Mouse (Mus musculus): ENCODE results near the gene Nt5c2. TPM values are rescaled to one million over a fixed set of nuclear protein-coding genes. Genes with fewer than 3 reads are reported as not detected.
A peak's percentile ranks its signal among the peaks of the same experiment; 100 is the strongest.

The Nt5c2 gene
- polyA plus RNA-seq, 1 experiment from 2014 or later = 77.9 TPM

DNA sequence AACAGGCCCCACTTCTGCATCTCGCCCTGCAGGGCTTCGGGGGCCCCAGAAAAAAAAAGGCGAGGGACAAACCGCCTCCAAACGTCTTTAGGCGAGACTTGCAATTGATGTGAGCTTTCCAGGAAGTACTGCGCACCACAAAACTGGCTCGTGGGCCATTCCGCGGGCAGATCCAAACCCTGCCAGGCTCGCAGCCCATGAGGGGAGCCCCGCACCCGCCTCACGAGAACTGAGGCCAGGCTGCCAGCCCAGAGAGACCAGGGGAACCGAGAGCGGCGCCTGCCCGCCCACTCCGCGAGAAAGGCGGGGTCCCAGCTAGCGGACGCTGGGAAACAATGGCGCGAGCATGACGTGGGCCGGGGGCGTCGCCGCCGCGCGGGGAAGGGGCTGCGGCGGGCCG, 53.3 kb downstream of the Nt5c2 start:
- no peaks in the 10 kb centered on the region for H3K36me3 ChIP-seq (ENCODE audit: control insufficient read depth, insufficient read depth, low read length)
- peak overlapping the region; percentile 92 for H3K9ac ChIP-seq (ENCODE audit: low read length)
- DNase-seq (ENCODE audit: low spot score) = peak; percentile 92
- H3K27ac ChIP-seq (ENCODE audit: low read depth, low read length) = peak overlapping the region; percentile 87
- H3K4me3 ChIP-seq (ENCODE audit: low read depth, low read length) = peak overlapping the region; percentile 73
- under 1% methylated on average over 36 of the region's 36 CpGs for WGBS
- H3K27me3 ChIP-seq (ENCODE audit: control insufficient read depth, insufficient read depth, low read length) = no peaks in the 10 kb centered on the region
- H3K4me1 ChIP-seq (replicated peaks; ENCODE audit: control insufficient read depth, insufficient read depth, low read length) = 0 out of 2 replicates have a peak, but pooled peaks cover 2% of the 10 kb centered on the region
- H3K4me2 ChIP-seq (ENCODE audit: low read depth, low read length, severe bottlenecking) = peak overlapping the region; percentile 71
- H3K9me3 ChIP-seq (ENCODE audit: control insufficient read depth, low read length) = no peaks in the 10 kb centered on the region
- ATAC-seq (replicated peaks; ENCODE audit: low FRiP score) = peak; percentile 89

DNA sequence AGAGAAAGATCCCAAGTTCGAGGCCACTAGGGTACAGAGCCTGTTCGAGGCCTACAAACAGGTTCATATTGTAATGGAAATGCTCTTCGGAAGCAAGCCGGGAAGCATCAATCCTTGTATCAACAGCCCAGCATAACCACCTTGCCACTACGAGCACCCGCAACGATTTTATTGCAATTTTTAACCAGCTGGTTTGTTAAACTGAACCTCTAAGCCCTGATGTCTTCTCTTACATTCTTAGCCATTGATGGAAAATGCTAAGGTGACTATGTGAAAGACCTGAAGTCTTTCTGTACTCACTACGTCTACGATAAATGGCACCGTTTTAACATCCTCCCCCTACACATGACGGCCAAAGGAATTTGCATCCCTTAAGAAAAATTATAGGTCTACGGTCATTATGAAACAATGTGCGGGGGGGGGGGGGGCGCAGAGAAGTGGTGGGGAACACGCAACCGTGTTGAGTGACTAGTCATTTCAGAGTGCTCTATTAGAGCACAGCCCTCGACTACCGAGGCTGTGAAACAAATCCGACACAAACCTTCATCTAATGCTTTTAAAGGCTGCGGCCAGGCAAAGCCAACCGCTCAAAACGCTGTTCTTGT, 53.8 kb downstream of the Nt5c2 start:
- peak overlapping the region; percentile 73 for H3K4me3 ChIP-seq (ENCODE audit: low read depth, low read length)

DNA sequence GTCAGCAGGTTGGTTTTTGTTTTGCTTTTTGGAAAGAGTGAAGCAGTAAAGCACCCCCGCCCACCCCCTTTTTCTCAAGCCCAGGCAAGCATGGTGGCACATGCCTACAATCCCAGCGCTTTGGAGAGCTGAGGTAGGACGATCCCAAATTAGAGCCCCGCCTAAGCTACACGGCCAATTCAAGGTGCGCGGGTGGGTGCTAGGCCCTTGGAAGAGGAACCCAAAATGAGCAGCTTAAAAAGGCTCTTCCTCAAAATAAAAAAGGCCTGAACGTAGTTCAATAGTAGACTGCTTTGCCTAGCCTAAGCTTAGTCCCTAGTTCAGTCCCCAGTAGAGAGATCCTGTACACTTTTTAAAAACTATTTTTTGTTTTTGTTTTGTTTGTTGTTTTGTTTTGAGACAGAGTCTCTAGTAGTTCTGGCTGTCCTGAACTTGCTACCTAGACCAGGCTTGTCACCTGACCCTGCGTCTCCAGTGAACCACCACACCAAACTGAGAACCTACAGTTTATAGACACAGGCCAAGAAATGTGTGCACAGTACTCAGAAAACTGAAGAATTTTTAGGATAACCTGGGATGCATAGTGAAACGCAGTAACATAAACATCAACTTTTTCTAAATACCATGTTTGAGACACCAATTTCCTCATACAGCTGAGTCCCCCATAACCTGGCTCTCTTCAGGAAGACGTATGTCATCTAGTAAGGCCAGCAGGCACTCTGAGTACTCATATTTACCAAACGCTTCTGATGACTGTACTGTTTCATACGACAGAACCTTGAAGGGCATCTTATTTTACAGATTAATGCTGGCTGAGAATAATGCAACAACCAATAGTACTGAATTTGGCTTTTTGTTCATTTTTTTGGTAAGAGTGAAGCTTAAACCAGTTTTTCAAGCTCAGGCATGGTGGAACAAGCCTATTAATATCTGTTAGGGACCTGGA, 54.6 kb downstream of the Nt5c2 start:
- Histone ChIP-seq H3K36me3 (ENCODE audit: control insufficient read depth, insufficient read depth, low read length) (no peaks in the 10 kb centered on the region), H3K4me1 (replicated peaks; ENCODE audit: control insufficient read depth, insufficient read depth, low read length) (0 out of 2 replicates have a peak, but pooled peaks cover 2% of the 10 kb centered on the region), H3K4me2 (ENCODE audit: low read depth, low read length, severe bottlenecking) (peak overlapping the region; percentile 71), H3K9ac (ENCODE audit: low read length) (peak overlapping the region; percentile 92), H3K9me3 (ENCODE audit: control insufficient read depth, low read length) (no peaks in the 10 kb centered on the region), H3K27ac (ENCODE audit: low read depth, low read length) (no peak overlapping the region), H3K4me3 (ENCODE audit: low read depth, low read length) (peak overlapping the region; percentile 73), H3K27me3 (ENCODE audit: control insufficient read depth, insufficient read depth, low read length) (no peaks in the 10 kb centered on the region)
- no peak for DNase-seq (ENCODE audit: low spot score)
- WGBS = 79% methylated on average over 13 of the region's 13 CpGs
- ATAC-seq (replicated peaks; ENCODE audit: low FRiP score) = no peak

More for the DNA sequence above, 53.8 kb downstream of the Nt5c2 start:
- Histone ChIP-seq H3K27ac (ENCODE audit: low read depth, low read length) (peak overlapping the region; percentile 87), H3K36me3 (ENCODE audit: control insufficient read depth, insufficient read depth, low read length) (no peaks in the 10 kb centered on the region), H3K9ac (ENCODE audit: low read length) (peak overlapping the region; percentile 92), H3K4me2 (ENCODE audit: low read depth, low read length, severe bottlenecking) (peak overlapping the region; percentile 71), H3K27me3 (ENCODE audit: control insufficient read depth, insufficient read depth, low read length) (no peaks in the 10 kb centered on the region), H3K4me1 (replicated peaks; ENCODE audit: control insufficient read depth, insufficient read depth, low read length) (0 out of 2 replicates have a peak, but pooled peaks cover 2% of the 10 kb centered on the region), H3K9me3 (ENCODE audit: control insufficient read depth, low read length) (no peaks in the 10 kb centered on the region)
- WGBS = 10% methylated on average over 22 of the region's 22 CpGs
- DNase-seq (ENCODE audit: low spot score) (no peak), ATAC-seq (replicated peaks; ENCODE audit: low FRiP score) (peak; percentile 2; the same call in 1 of the 2 replicates)

DNA sequence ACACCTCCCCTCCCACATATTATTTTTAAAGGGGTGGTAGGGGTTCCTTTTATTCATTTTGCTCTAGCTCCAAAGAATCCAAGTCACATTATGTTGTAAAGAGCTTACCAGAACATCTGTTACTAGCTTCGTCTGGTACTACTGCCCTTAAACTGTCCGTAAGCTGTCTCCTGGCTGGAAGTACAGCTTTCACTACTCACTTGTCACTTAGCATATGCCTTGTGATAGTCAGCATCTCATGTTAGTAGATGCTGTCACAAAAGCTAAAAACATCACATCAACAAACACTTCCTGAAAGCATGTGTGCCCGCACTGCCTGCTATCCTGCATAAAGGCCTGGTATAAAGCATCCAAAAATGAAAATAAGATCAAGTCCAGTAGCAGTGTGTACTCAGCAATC, 55.4 kb downstream of the Nt5c2 start:
- Histone ChIP-seq H3K27me3 (ENCODE audit: control insufficient read depth, insufficient read depth, low read length) (no peaks in the 10 kb centered on the region), H3K27ac (ENCODE audit: low read depth, low read length) (no peak overlapping the region), H3K36me3 (ENCODE audit: control insufficient read depth, insufficient read depth, low read length) (no peaks in the 10 kb centered on the region), H3K9ac (ENCODE audit: low read length) (no peak overlapping the region), H3K4me3 (ENCODE audit: low read depth, low read length) (no peak overlapping the region), H3K9me3 (ENCODE audit: control insufficient read depth, low read length) (no peaks in the 10 kb centered on the region), H3K4me1 (replicated peaks; ENCODE audit: control insufficient read depth, insufficient read depth, low read length) (0 out of 2 replicates have a peak, but pooled peaks cover 2% of the 10 kb centered on the region), H3K4me2 (ENCODE audit: low read depth, low read length, severe bottlenecking) (no peak overlapping the region)
- 87% methylated on average over 3 of the region's 3 CpGs for WGBS
- ATAC-seq (replicated peaks; ENCODE audit: low FRiP score) = no peak
- DNase-seq (ENCODE audit: low spot score) = no peak

DNA sequence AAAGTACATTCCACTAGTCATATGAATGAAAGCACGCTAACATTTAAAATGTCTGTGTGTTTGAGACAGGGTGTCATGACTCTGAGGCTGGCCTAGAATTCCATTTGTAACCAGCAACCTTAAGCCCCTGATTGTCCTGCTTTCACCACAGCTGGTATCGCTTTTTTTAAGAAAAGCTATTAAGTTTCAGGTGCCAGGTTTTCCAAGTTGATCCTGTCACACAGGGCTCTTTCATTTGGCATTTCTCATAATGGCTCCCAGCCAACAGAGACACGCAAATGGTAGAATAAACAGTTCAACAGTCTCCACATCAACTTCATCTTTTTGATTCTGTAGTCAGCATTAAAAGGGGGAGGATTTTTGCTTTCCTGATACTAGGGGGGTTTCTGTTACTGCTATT, 56.4 kb downstream of the Nt5c2 start:
- no peak overlapping the region for H3K4me2 ChIP-seq (ENCODE audit: low read depth, low read length, severe bottlenecking)
- no peaks in the 10 kb centered on the region for H3K36me3 ChIP-seq (ENCODE audit: control insufficient read depth, insufficient read depth, low read length)
- H3K4me3 ChIP-seq (ENCODE audit: low read depth, low read length) = no peak overlapping the region
- H3K27me3 ChIP-seq (ENCODE audit: control insufficient read depth, insufficient read depth, low read length) = no peaks in the 10 kb centered on the region
- DNase-seq (ENCODE audit: low spot score) (no peak), ATAC-seq (replicated peaks; ENCODE audit: low FRiP score) (no peak)
- H3K4me1 ChIP-seq (replicated peaks; ENCODE audit: control insufficient read depth, insufficient read depth, low read length) = 0 out of 2 replicates have a peak, but pooled peaks cover 2% of the 10 kb centered on the region
- H3K9me3 ChIP-seq (ENCODE audit: control insufficient read depth, low read length) = no peaks in the 10 kb centered on the region
- H3K27ac ChIP-seq (ENCODE audit: low read depth, low read length) = no peak overlapping the region
- WGBS = 88% methylated on average over 3 of the region's 3 CpGs
- H3K9ac ChIP-seq (ENCODE audit: low read length) = no peak overlapping the region

DNA sequence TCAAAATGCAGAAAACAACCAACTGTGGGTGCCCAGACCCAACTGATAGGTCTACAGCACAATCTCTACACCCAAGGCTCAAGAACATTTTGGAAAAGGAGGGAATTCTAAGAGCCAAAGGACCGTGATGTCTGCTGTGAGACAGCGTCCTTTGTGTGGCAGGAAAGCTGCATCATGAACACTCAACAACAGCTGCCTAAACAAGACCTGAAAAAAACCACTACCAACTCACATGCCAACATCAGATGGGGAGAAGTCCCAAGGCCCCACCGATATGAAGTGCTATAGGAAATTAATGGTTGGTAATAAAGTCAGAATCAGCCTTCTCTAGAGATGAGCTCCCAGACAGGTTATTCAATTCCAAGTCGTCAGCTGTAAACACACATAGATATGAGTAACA, 57.0 kb downstream of the Nt5c2 start:
- 0 out of 2 replicates have a peak, but pooled peaks cover 2% of the 10 kb centered on the region for H3K4me1 ChIP-seq (replicated peaks; ENCODE audit: control insufficient read depth, insufficient read depth, low read length)
- no peaks in the 10 kb centered on the region for H3K27me3 ChIP-seq (ENCODE audit: control insufficient read depth, insufficient read depth, low read length)
- H3K4me3 ChIP-seq (ENCODE audit: low read depth, low read length) = no peak overlapping the region
- H3K9ac ChIP-seq (ENCODE audit: low read length) = no peak overlapping the region
- ATAC-seq (replicated peaks; ENCODE audit: low FRiP score) (no peak), DNase-seq (ENCODE audit: low spot score) (no peak)
- H3K36me3 ChIP-seq (ENCODE audit: control insufficient read depth, insufficient read depth, low read length) = no peaks in the 10 kb centered on the region
- H3K4me2 ChIP-seq (ENCODE audit: low read depth, low read length, severe bottlenecking) = no peak overlapping the region
- no peak overlapping the region for H3K27ac ChIP-seq (ENCODE audit: low read depth, low read length)
- H3K9me3 ChIP-seq (ENCODE audit: control insufficient read depth, low read length) = no peaks in the 10 kb centered on the region
- 88% methylated on average over 4 of the region's 4 CpGs for WGBS

DNA sequence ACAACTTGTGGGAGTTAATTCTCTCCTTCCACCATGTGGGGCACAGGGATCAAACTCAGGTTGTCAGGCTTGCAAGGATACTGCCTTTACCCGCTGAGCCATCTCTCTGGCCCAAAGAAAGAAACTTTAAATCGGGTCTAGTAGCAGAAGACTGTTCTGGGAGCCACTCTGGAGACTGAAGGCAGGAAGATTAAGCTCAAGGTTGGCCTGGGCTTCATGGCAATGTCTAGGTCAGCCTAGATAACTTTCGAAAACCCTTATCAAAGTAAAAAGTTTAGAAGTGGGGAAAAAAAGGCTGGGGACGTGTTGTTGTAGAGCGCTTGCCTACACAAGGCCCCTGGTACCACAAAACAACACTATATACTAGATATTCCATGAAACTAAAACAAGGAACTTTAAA, 58.0 kb downstream of the Nt5c2 start:
- Histone ChIP-seq H3K9me3 (ENCODE audit: control insufficient read depth, low read length) (no peaks in the 10 kb centered on the region), H3K27ac (ENCODE audit: low read depth, low read length) (no peak overlapping the region), H3K9ac (ENCODE audit: low read length) (no peak overlapping the region), H3K36me3 (ENCODE audit: control insufficient read depth, insufficient read depth, low read length) (no peaks in the 10 kb centered on the region), H3K4me2 (ENCODE audit: low read depth, low read length, severe bottlenecking) (no peak overlapping the region), H3K4me3 (ENCODE audit: low read depth, low read length) (no peak overlapping the region), H3K4me1 (replicated peaks; ENCODE audit: control insufficient read depth, insufficient read depth, low read length) (0 out of 2 replicates have a peak, but pooled peaks cover 2% of the 10 kb centered on the region), H3K27me3 (ENCODE audit: control insufficient read depth, insufficient read depth, low read length) (no peaks in the 10 kb centered on the region)
- DNase-seq (ENCODE audit: low spot score) (no peak), ATAC-seq (replicated peaks; ENCODE audit: low FRiP score) (no peak)
- WGBS = 91% methylated on average over 5 of the region's 5 CpGs

DNA sequence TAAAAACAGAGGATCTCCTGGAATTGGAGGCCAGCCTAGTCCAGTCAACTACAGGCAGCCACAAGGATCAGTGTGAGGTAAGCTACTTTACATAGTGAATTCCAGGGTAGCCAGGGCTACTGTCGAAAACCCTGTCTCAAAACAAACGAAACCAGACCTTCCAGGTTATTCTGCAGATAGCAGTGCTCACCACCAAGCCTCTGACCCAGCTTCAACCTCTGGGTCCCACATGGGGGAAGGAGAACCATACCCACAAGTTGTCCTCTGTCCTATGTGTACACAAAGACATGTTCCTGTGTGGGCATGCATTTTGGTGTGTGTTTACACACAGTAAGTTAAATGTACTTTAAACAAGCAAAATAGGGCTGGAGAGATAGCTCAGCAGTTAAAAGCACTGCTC, 58.5 kb downstream of the Nt5c2 start:
- DNase-seq (ENCODE audit: low spot score) (no peak), ATAC-seq (replicated peaks; ENCODE audit: low FRiP score) (no peak)
- Histone ChIP-seq H3K36me3 (ENCODE audit: control insufficient read depth, insufficient read depth, low read length) (no peaks in the 10 kb centered on the region), H3K4me1 (replicated peaks; ENCODE audit: control insufficient read depth, insufficient read depth, low read length) (0 out of 2 replicates have a peak, but pooled peaks cover 2% of the 10 kb centered on the region), H3K4me3 (ENCODE audit: low read depth, low read length) (no peak overlapping the region), H3K27ac (ENCODE audit: low read depth, low read length) (no peak overlapping the region), H3K9ac (ENCODE audit: low read length) (no peak overlapping the region), H3K4me2 (ENCODE audit: low read depth, low read length, severe bottlenecking) (no peak overlapping the region), H3K27me3 (ENCODE audit: control insufficient read depth, insufficient read depth, low read length) (no peaks in the 10 kb centered on the region), H3K9me3 (ENCODE audit: control insufficient read depth, low read length) (no peaks in the 10 kb centered on the region)
- WGBS = 76% methylated on average over 2 of the region's 2 CpGs
